Comparison of ENCODE assay signal across 8 mouse cellular contexts in genomic region chr11:62820059-62820541, GRCm38 (mm10). TPM values are rescaled to one million over a fixed set of nuclear protein-coding genes. Genes with fewer than 3 reads are reported as not detected.
DNase-seq lines count a peak whose midpoint lies in the region; ATAC-seq and TF ChIP-seq lines count a peak whose summit lies in the region.

TSS of gene Trim16 (plus strand) at chr11:62820231.

- no peaks in the 10 kb centered on the region for H3K27me3 ChIP-seq in midbrain, postnatal 0 days (ENCODE audit: insufficient read depth, low read length)

- H3K27ac ChIP-seq in midbrain, postnatal 0 days (ENCODE audit: low read depth, low read length) = no peak within 1 kb of the TSS

- 9% methylated on average over 15 of the region's 15 CpGs for WGBS in midbrain, postnatal 0 days

- no peaks in the 10 kb centered on the region for H3K36me3 ChIP-seq in midbrain, postnatal 0 days (ENCODE audit: insufficient read depth, low read length)

- H3K4me2 ChIP-seq in midbrain, postnatal 0 days (ENCODE audit: low read depth, low read length, poor library complexity, severe bottlenecking) = peak within 1 kb of the TSS; percentile 78

- DNase-seq in 416B (ENCODE audit: low read depth) (peak; percentile 99), liver (peak; percentile 46)
- DNase-seq in brain, adult 2 months (ENCODE audit: low read depth, low spot score) = peak; percentile 69
- peak; percentile 89 to 90 for DNase-seq in heart, adult 9 months (ENCODE audit: low spot score in 2 of 2)
- DNase-seq in kidney, adult 9 months = peak; percentile 85
- peak; percentile 82 for DNase-seq in midbrain, postnatal 0 days (ENCODE audit: low spot score)
- peak; percentile 48 to 63 for DNase-seq in spleen, postnatal 36 days (ENCODE audit: low spot score in 2 of 2)

- no peak for TF ChIP-seq CTCF in midbrain, postnatal 0 days (IDR thresholded peaks at IDR 0.05)

- H3K9me3 ChIP-seq in midbrain, postnatal 0 days (ENCODE audit: low read length) = no peaks in the 10 kb centered on the region

- peak within 1 kb of the TSS; percentile 44 for H3K4me3 ChIP-seq in midbrain, postnatal 0 days (ENCODE audit: low read depth, low read length)

- peak; percentile 72 for ATAC-seq in erythroblast, adult 5-6 weeks (replicated peaks; ENCODE audit: low FRiP score, poor library complexity, severe bottlenecking)
- ATAC-seq in midbrain, postnatal 0 days (ENCODE audit: low FRiP score) = peak; percentile 41; the same call in 1 of the 2 replicates

- peak within 1 kb of the TSS; percentile 42 for H3K9ac ChIP-seq in midbrain, postnatal 0 days (replicated peaks; ENCODE audit: low read length, poor library complexity, severe bottlenecking)

- H3K4me1 ChIP-seq in midbrain, postnatal 0 days (ENCODE audit: insufficient read depth, low read length) = peaks cover 3% of the 10 kb centered on the region; the same call in 1 of the 2 replicates

RNA-seq across cellular contexts. Expression of gene Trim16, which starts in this region (rescaled TPM):
- 7.5 and 8.8 TPM in 2 replicates for total RNA-seq in erythroblast, adult 5-6 weeks (2015; ENCODE audit: low replicate concordance)
- 4.3 and 8.5 TPM in 2 replicates for total RNA-seq in erythroblast, adult 5-6 weeks (2017; ENCODE audit: low replicate concordance)
- total RNA-seq in midbrain, postnatal 0 days (2014; rRNA removed) = 5.8 and 7.1 TPM in 2 replicates
- 5.8 and 6.2 TPM in 2 replicates for polyA plus RNA-seq in midbrain, postnatal 0 days (2015; fragmentation: Nextera tagmentation; extraction: Ambion mirVana)

Comparison
In these comparisons a context has a peak if more than half of its experiments do, and no peak if none do; other contexts are left out.
1. DNase-seq: peak in every context shown above with its lines; median percentile 99 in 416B; 90 in heart, adult 9 months; 85 in kidney, adult 9 months; 82 in midbrain, postnatal 0 days; 69 in brain, adult 2 months; 56 in spleen, postnatal 36 days; 46 in liver.